Mouse (Mus musculus) MEL (cell line): ENCODE results near the gene Zfp961.

Source experiments
- NRF1 ChIP-seq: IDR thresholded peaks from 2 replicates; pipeline ENCODE4 v1.6.1; 2014; ENCODE audit warnings: low read depth, mild to moderate bottlenecking, inconsistent platforms, low read length, improper control_type of control experiment, moderate library complexity; ENCODE audit not compliant: poor library complexity, insufficient read depth, severe bottlenecking
- POLR2A ChIP-seq, 2 experiments: IDR thresholded peaks; 2 replicates each; pipeline ENCODE4 v1.6.1; 2011 to 2012; ENCODE audit warnings: low read length in 2 of 2, mild to moderate bottlenecking in 2 of 2, control low read depth in 1 of 2, improper control_type of control experiment in 1 of 2, low read depth in 1 of 2, moderate library complexity in 1 of 2; ENCODE audit not compliant: control insufficient read depth in 1 of 2, insufficient read depth in 1 of 2, poor library complexity in 1 of 2
- POLR2AphosphoS2 ChIP-seq: IDR thresholded peaks from 2 replicates; pipeline ENCODE4 v1.6.1; 2011; ENCODE audit warnings: low read length, improper control_type of control experiment
- TCF12 ChIP-seq: IDR thresholded peaks from 2 replicates; pipeline ENCODE4 v1.6.1; 2014; ENCODE audit warnings: low read depth, mild to moderate bottlenecking, inconsistent platforms, low read length, improper control_type of control experiment, moderate library complexity
- UBTF ChIP-seq: IDR thresholded peaks from 2 replicates; pipeline ENCODE4 v1.6.1; 2012; ENCODE audit warnings: low read depth, mild to moderate bottlenecking, inconsistent platforms, low read length, improper control_type of control experiment, moderate library complexity, borderline replicate concordance; ENCODE audit not compliant: insufficient read depth

GRCm38 (mm10) chr8:71927779-71928178 lies 23.1 kb upstream of the Zfp961 start:
- TF ChIP-seq POLR2AphosphoS2 (no peak), POLR2A (IDR thresholded peaks at IDR 0.05; ENCODE audit: control insufficient read depth in 1 of 2, insufficient read depth in 1 of 2, low read depth in 1 of 2, low read length in 2 of 2, poor library complexity in 1 of 2) (no peak), NRF1 (no peak), TCF12 (peak; percentile 52; the same call in 1 of the 2 replicates), UBTF (no peak)
